Mouse (Mus musculus): Measurements from ENCODE around the gene Corin.

The Corin gene

DNA sequence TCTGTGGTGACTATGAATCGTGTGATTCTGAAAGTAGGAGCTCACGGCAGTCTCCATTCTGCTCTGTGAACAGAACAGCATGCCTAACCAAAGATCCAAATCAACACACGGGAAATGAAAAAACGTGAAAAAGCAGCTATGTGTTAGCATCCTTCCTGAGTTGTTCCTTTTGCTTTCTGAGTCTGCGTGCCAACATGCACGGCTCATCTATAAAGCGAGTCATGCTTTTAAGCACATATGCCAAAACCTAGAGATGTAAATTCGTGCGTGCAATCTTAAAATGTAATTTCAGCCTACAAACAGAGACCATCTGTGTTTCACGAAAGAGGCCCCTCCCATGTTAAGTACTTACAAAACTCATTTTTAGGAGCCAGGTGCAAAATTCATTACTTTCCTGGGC is 171.4 kb downstream of the Corin start:
- in situ Hi-C loops (cut with MboI, MseI) = no loop called here

DNA sequence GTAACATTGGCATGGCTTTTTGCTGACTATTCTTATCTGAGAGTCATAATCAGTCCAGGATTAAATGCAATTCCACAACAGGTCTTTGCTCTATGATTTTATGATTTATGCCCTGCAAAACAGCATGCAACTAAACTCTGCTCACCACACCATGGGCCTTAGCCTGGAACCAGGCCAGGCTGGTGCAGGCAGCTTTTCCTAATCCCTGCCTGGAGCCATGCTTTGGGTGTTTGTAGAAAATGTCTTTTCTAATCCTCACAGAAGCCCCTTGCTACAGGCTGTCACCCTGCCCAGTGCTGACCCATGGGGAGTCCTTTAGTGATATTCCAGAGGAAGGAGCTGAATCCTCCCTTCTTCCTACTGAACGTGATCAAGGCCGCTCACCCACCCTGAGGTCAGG is 173.1 kb downstream of the Corin start:
- in situ Hi-C loops (cut with MboI, MseI) = no loop called here

DNA sequence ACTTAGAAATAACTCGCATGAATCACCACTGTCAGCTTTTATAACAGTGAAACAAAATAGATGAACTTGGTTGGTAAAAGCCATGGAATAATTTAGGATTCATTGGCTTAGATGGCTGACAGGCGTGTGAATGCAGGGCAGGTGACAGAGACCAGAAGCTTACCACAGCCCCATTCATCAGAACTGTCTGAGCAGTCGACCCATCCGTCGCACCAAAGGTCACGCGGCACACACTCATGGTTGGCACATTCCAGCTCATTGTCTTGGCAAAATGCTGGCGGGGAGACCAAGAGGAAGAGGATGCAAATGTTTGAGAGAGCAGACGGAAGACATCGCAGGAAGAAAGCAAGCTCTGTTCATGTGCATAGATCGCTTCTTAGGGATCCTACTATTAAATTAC is 173.6 kb downstream of the Corin start:
- in situ Hi-C loops (cut with MboI, MseI) = no loop called here

DNA sequence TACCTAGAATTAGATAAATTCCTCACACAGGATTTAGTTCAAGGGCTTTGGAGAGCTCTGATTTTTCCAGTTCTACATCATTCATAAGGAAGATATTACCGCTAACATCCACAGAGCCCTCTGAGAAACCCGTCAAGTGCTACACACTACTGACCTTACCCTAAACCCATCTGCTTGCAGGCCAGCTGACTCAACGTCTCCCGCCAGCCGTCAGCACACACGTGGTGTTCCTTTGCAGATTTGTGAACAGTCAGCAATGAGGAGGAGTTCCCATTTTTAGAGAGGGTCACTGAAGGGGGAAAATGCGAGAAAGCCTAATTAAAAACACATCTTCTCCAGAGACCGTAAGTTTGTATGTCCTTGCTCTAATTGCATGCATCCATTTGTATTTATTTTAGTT is 174.8 kb downstream of the Corin start:
- in situ Hi-C loops (cut with MboI, MseI) = no loop called here

DNA sequence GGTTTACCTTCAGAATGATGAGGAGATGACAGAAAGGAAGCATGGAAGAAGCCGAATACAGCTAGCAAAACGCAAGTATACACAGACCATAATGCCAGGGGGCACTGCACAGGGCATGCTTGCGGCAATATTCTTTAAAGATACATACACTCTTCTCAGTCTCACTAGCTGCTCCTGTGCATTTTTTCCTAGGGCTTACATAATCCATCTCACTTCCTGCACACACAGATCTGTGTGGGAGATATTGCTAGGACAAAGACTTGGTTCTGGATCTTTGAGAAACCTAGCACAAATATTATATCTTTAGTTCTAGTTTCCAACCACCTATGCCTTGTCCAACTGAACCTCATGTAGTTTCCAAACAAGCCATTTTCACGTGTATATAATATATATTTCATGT is 189.0 kb downstream of the Corin start:
- in situ Hi-C loops (cut with MboI, MseI) = loop anchor here in 1 of 2 experiments (10.0 kb wide), 1 partner anchor 600 kb away; no protein-coding TSS in a partner anchor

DNA sequence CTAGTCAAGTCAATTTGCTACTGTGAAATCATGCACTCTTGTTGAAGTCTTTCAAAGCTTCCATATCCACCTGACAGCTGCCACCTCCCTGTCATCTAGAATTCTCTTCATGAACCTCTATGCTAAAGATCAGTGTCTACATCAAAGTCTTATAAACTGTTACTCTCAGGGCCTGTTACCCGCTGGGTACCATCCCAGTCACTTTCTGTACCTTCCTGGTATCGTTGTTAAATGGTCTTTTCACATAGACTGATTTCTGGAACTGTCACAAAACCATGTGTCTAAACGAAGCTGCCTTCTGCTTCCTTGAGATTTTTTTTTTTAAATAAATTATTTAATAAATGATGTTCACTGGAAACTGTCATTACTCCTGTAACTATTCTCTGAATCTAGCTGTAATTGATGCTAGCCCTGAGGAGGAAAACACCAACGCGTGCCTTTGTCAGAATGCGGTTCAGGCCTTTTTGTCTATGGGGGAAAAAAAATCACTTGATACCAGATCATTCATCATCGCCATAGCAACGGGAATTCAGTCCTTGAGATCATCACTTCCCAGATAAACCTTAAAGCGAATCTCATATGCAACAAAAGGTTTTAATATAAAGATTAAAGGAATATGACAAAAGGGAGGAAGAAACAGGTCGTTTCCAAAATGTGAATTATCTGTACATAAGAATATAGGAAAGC is 205.7 kb downstream of the Corin start:
- in situ Hi-C loops (cut with MboI, MseI) = no loop called here

DNA sequence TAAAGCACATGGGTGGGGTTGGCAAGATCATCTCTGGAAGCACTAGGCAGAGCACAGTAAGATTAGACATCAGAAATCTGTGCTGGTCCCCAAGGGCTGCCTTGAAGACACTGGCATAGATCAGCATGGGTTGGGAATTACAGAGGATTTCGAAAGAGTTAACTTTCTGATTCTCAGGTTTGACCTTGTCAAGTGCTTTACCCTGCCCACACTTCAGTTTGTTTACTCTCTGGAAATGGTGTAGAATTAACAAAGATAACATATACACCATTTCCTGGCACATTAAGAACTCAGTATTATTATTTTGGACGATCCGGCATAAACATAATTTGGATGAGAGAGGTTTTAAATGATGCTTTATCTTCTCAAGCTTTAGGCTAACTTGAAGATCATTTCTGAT is 219.2 kb downstream of the Corin start:
- in situ Hi-C loops (cut with MboI, MseI) = no loop called here

DNA sequence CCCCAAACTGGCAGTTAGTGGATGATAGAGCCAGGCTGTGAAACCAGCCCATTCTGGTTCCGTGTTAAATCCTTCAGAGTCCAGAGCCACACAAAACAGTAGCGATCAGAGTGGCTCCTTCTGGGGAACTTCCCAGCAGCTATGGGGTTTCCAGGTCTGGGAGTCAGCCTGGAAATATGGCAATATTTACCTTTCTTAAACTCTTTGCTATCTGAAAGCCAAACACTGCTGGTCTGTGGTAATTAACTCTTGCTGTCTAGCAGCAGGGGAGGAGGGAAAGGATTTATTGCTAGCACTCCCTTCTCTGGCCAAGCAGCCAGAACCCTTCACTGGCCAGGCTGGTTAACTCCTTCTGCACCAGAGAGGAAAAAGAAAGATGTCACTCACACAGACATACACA is 221.4 kb downstream of the Corin start:
- in situ Hi-C loops (cut with MboI, MseI) = no loop called here

DNA sequence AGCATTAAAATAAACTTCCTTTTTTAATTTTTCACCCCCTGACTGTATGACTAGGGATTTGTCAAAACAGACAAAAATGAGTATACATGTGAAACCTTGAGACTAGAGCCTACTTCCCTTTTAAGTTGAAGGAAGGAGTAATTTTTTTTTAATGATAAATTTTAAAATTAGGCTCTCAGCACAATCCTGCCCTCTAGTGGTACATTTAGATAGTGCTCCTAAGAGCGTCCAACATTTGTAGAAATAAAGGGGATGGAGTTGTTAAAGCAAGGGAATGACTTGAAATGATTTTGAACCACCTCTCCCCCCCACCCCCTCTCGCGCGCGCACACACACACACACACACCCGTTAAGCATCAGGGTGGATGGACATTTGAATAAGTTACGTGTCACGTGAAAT is 234.6 kb downstream of the Corin start:
- in situ Hi-C loops (cut with MboI, MseI) = loop anchor here in 1 of 2 experiments (5.0 kb wide), 1 partner anchor 97 kb away; no protein-coding TSS in a partner anchor

DNA sequence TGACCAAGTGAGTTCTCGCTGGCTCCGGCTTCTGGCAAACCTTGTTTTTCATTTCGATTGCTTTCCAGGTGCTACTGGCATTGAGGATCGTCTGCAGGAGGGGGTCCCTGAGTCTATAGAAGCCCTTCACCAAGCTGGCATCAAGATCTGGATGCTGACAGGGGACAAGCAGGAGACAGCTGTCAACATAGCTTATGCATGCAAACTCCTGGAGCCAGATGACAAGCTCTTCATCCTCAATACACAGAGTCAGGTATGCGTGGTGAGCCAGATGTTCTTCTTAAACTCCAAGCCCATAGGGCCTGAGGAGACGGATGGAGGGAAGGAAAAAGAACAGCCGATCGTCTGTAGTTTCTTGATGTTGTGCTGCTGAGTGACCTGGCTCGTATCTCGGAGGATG is 235.1 kb downstream of the Corin start:
- in situ Hi-C loops (cut with MboI, MseI) = loop anchor here in 1 of 2 experiments (5.0 kb wide), 1 partner anchor 97 kb away; no protein-coding TSS in a partner anchor

DNA sequence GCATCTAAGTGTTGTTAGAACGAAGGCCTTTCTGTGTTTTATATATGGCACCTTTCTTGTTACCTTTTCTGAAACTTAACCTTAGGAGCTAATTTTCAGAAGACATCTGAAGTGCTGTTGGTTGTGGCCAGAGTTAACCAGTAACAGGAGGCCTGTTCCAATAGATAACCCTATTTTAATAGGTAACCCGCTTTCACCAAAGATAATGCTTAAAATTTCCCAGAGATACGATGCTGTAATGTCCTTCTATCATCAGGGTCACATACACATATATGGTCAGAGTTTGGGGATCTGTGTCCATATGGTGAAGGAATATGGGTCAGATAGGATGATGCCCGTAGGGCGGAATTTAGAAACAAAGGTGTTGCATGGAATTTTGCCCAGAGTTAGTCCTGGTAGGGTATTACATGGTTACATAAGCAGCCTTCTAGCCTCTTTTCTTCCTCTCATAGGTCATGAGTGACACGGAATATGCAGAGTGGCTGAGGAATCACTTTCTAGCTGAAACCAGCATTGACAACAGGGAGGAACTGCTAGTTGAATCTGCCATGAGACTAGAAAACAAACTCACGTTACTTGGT is 237.2 kb downstream of the Corin start:
- in situ Hi-C loops (cut with MboI, MseI) = loop anchor here in 1 of 2 experiments (5.0 kb wide), 1 partner anchor 95 kb away; no protein-coding TSS in a partner anchor

DNA sequence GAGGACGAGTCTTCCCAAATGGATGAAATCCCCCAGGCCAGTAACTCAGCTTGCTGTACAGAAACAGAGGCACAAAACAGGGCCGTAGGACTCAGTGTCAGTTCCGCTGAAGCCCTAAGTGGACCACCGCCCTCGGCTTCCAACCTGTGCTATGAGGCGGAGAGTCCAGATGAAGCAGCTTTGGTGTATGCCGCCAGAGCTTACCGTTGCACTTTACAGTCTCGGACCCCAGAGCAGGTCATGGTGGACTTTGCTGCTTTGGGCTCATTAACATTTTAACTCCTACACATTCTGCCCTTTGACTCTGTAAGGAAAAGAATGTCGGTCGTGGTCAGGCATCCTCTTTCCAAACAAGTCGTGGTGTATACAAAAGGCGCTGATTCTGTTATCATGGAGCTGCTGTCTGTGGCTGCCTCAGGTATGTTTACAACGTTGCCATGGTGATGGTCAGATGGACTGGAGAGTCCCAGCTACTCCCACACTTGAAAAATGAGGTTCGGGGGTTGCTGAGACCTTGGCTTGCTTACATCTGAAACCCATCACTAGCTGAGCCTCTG is 240.0 kb downstream of the Corin start:
- in situ Hi-C loops (cut with MboI, MseI) = no loop called here

DNA sequence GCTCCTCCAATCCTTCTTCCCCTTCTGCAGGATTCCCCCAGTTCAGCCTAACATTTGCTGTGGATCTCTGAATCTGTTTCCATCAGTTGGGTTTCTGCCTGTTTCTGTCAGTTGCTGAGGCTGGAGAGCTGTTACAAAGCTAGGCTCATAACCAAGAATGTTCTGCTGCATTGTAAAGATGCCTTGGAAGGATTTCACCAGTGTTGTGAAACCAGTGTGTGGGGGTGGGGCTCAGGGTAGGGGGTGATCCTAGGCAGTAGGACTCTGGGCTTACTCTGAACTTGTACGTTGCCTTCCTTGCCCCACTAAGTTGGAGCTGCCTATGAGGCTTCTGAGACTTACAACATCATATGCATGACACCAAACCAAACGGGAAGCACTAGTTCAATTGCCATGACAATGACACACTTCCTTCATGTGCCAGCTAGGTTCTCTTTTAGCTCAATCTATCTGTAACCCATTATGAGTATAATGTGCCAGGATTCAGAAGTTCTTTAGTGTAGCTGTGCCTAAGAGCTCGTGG is 242.4 kb downstream of the Corin start:
- in situ Hi-C loops (cut with MboI, MseI) = no loop called here

DNA sequence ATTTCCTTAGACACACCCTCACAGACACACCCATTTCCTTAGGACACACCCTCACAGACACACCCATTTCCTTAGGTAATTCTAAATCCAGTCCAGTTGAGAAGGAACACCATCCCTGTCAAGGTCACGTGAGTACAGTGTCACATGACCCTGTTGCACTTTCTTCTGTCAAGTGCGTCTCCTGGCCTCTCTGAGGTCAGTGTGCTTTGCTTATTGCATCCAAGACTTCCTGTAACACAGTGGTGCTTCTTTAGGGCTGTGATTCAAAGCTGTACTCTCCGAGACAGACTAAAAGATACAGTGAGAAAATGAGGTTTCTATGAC is 245.0 kb downstream of the Corin start:
- in situ Hi-C loops (cut with MboI, MseI) = loop anchor here in 1 of 2 experiments (10.0 kb wide), 2 partner anchors 486 to 1086 kb away; partner anchors contain the start of gene Ociad2

DNA sequence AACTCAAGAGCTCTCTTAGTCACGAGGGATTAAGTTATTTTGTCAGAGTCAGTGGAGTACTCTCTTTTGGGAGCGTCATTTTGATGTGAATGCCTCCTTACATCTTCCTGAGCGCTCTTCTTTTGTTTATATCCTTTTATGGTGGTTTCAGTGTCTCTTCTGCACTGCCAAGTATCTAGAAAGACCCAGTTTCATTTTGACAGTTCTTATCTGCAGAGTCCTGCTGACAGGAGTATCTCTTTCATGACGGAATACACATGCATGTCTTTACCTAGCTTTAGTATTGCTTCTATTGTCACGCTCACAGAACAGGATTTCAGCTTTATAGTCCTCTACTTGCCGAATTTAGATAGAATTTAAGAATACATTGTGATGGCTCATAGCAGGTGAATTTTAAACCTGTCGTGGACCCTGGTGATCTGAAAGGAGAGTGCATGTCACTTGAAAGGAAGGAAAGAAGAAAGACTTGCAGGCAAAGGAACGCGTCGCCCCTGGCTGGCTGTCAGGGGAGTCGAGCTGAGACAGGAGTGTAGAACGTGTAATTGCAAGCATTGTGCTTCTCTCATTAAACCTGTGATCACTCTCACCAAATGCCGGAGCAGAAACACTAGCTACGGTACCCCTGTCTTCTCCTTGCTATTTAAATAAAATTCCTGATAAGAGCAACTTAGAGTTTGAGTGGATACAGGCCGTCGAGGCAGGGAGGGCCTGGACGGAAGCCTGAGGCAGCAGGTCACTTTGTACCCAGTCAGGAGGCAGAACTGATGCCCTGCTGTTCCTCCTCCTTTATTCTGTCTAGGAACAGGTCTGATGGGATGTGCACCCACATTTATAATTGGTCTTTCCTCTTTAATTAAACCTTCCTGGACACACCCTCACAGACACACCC is 245.6 kb downstream of the Corin start:
- in situ Hi-C loops (cut with MboI, MseI) = loop anchor here in 1 of 2 experiments (10.0 kb wide), 2 partner anchors 486 to 1086 kb away; partner anchors contain the start of gene Ociad2

DNA sequence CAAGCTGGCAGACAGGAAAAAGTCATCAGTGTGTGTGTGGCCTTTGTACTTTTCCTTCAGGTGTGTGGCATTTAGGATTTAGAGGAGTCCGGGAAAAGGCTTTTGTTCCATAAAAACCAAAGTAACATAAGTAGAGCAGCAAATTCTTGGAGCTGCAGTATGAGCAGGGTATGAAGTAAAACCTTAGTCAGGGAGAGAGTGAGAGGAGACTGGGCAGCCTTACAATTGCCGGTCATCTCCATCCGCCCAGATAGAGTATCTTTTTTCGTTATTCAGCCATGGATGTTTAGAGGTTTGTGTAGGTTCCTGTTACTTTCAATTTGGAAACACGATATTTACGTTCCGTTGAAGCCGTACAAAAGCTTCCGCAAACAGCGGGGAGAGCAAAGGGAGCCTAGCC is 247.2 kb downstream of the Corin start:
- in situ Hi-C loops (cut with MboI, MseI) = loop anchor here in 1 of 2 experiments (10.0 kb wide), 2 partner anchors 488 to 1088 kb away; partner anchors contain the start of gene Ociad2

DNA sequence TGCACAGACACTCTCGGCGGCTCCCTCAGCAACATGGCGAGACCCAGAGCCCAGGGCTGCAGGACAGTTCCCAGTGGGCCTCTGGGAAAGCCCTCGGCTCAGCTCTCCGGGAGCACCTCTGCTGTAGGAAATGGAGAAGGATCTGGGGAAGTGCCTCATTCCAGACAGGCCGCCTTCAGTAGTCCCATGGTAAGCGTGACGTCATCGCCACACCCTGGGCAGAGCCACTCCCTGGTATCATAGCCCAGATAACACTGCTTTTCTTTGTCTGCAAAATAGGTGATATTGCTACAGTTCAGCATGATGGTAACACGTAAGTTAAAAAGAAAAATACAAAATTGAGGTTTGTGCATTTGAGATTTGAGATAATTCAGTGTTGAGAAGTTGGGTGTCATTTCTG is 249.3 kb downstream of the Corin start:
- in situ Hi-C loops (cut with MboI, MseI) = loop anchor here in 1 of 2 experiments (5.0 to 10.0 kb wide), 3 partner anchors 490 to 1090 kb away; partner anchors contain the start of genes Ociad2 and Tec

DNA sequence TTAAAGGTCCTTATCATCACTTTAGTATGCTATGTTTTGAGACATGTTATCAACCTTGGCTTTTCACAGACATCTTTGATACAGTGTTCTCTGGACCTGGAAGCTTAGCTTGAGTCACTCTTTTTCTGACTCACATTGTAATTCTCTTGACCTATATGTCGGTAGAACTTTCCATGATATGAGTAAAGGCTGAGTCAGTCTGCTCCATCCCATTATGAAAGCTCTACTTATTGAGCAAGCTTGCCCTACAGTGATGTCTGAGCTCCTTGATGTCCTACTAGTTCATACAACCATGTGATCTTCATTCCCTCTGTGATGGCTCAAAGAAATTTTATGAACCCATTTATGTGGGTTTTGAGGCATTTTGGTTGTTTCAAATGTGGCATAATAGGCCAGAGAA is 254.1 kb downstream of the Corin start:
- in situ Hi-C loops (cut with MboI, MseI) = loop anchor here in 1 of 2 experiments (5.0 to 10.0 kb wide), 3 partner anchors 495 to 1095 kb away; partner anchors contain the start of genes Ociad2 and Tec
